Mouse (Mus musculus): ENCODE results near the gene Hoxa5. TPM values are rescaled to one million over a fixed set of nuclear protein-coding genes. Genes with fewer than 3 reads are reported as not detected.

The Hoxa5 gene
- total RNA-seq, 2 experiments from 2014 or later, result not detected

GRCm38 (mm10) chr6:52189172-52189591 is 15.2 kb downstream of the Hoxa5 start:
- no peak for TF ChIP-seq CTCF (conservative IDR thresholded peaks at IDR 0.05)
- no peak overlapping the region for H3K4me3 ChIP-seq
- no peak for DNase-seq (ENCODE audit: low spot score in 2 of 2)
- H3K27ac ChIP-seq, result no peak overlapping the region

DNA sequence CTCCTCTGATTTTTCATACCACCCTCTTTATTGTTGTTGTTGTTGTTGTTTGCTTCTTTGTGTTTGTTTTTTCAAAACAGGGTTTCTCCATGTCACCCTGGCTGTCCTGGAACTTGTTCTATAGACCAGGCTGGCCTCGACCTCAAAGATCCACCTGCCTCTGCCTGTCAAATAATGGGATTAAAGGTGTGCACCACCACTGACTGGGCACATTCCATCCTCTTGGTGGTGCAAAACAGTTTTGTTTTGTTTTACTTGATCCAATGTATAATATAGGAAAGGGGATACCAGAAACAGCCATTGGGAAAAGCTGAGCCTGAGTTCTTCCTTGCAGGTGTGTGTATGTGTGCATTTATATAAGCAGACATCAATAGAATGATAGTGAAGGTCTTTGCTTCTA is 17.9 kb downstream of the Hoxa5 start:
- no peak overlapping the region for H3K27ac ChIP-seq
- DNase-seq (ENCODE audit: low spot score in 2 of 2), result no peak
- TF ChIP-seq CTCF (conservative IDR thresholded peaks at IDR 0.05), result no peak
- no peak overlapping the region for H3K4me3 ChIP-seq

GRCm38 (mm10) chr6:52185834-52186233 is 18.6 kb downstream of the Hoxa5 start:
- no peak overlapping the region for H3K4me3 ChIP-seq
- H3K27ac ChIP-seq, result no peak overlapping the region
- no peak for DNase-seq (ENCODE audit: low spot score in 2 of 2)
- TF ChIP-seq CTCF (conservative IDR thresholded peaks at IDR 0.05), result no peak

- Histone ChIP-seq H3K4me3 (no peak overlapping the region), H3K27ac (no peak overlapping the region)
- DNase-seq (ENCODE audit: low spot score in 2 of 2), result no peak
- no peak for TF ChIP-seq CTCF (conservative IDR thresholded peaks at IDR 0.05)
These were observed 19.2 kb downstream of the Hoxa5 start for GRCm38 (mm10) chr6:52185222-52185621.

DNA sequence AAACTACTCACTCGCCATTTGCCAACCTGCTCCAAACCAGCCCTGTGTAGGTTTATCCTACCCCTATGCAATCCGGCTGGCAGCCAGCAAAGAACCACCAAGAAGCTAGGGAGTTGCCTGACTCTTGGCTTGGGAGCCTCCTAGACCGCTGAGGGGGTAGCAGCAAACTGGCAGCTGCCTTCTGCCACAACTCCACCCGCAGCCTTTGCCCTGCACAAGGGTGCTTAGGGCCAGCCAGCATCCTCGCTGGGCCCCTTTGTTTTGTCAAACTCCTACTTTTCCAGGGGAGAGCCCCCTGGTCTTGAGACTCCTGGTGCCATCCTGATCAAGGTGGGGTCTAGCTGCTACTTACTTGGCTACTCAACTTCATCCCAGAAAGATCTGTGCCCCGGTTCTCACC is 19.7 kb downstream of the Hoxa5 start:
- DNase-seq (ENCODE audit: low spot score in 2 of 2), result no peak
- no peak overlapping the region for H3K4me3 ChIP-seq
- H3K27ac ChIP-seq, result no peak overlapping the region
- no peak for TF ChIP-seq CTCF (conservative IDR thresholded peaks at IDR 0.05)

GRCm38 (mm10) chr6:52183311-52184080 is 20.9 kb downstream of the Hoxa5 start:
- Histone ChIP-seq H3K27ac (no peak overlapping the region), H3K4me3 (no peak overlapping the region)
- no peak for DNase-seq (ENCODE audit: low spot score in 2 of 2)
- no peak for TF ChIP-seq CTCF (conservative IDR thresholded peaks at IDR 0.05)

GRCm38 (mm10) chr6:52182793-52183192 is 21.6 kb downstream of the Hoxa5 start:
- Histone ChIP-seq H3K27ac (no peak overlapping the region), H3K4me3 (no peak overlapping the region)
- no peak for DNase-seq (ENCODE audit: low spot score in 2 of 2)
- no peak for TF ChIP-seq CTCF (conservative IDR thresholded peaks at IDR 0.05)

GRCm38 (mm10) chr6:52182030-52182429 is 22.4 kb downstream of the Hoxa5 start:
- no peak for DNase-seq (ENCODE audit: low spot score in 2 of 2)
- TF ChIP-seq CTCF (conservative IDR thresholded peaks at IDR 0.05), result no peak
- Histone ChIP-seq H3K27ac (no peak overlapping the region), H3K4me3 (no peak overlapping the region)

GRCm38 (mm10) chr6:52180726-52181125 is 23.7 kb downstream of the Hoxa5 start:
- H3K27ac ChIP-seq, result no peak overlapping the region

DNA sequence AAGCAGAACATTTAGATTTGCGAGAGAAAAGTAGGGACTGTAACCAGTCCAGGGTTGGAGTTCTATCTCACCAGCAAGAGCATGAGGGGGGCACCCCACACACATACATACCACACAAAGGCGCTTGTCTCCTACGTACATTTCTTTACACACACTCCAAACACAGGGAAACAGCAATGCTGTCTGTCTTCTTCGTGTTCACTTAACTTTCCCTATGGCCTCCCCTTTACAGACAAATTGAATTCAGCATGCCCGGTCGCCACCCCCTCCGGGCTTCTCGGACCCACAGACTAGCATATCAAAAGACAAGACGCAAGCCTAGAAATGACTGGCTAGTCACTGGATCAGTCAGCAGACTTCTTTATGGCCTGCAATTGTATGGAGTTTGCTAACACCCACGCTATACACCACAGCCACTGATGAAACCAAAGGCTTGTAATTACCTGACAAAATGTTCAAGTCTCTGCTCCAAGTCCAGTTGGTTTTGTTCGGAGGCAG is 24.1 kb downstream of the Hoxa5 start:
- Histone ChIP-seq H3K27ac (no peak overlapping the region), H3K4me3 (no peak overlapping the region)
- DNase-seq (ENCODE audit: low spot score in 2 of 2), result no peak
- no peak for TF ChIP-seq CTCF (conservative IDR thresholded peaks at IDR 0.05)

More at GRCm38 (mm10) chr6:52180726-52181125, 23.7 kb downstream of the Hoxa5 start:
- no peak for DNase-seq (ENCODE audit: low spot score in 2 of 2)
- H3K4me3 ChIP-seq, result no peak overlapping the region
- TF ChIP-seq CTCF (conservative IDR thresholded peaks at IDR 0.05), result no peak

GRCm38 (mm10) chr6:52179690-52180089 is 24.7 kb downstream of the Hoxa5 start:
- DNase-seq (ENCODE audit: low spot score in 2 of 2), result no peak
- Histone ChIP-seq H3K4me3 (no peak overlapping the region), H3K27ac (no peak overlapping the region)
- TF ChIP-seq CTCF (conservative IDR thresholded peaks at IDR 0.05), result no peak

DNA sequence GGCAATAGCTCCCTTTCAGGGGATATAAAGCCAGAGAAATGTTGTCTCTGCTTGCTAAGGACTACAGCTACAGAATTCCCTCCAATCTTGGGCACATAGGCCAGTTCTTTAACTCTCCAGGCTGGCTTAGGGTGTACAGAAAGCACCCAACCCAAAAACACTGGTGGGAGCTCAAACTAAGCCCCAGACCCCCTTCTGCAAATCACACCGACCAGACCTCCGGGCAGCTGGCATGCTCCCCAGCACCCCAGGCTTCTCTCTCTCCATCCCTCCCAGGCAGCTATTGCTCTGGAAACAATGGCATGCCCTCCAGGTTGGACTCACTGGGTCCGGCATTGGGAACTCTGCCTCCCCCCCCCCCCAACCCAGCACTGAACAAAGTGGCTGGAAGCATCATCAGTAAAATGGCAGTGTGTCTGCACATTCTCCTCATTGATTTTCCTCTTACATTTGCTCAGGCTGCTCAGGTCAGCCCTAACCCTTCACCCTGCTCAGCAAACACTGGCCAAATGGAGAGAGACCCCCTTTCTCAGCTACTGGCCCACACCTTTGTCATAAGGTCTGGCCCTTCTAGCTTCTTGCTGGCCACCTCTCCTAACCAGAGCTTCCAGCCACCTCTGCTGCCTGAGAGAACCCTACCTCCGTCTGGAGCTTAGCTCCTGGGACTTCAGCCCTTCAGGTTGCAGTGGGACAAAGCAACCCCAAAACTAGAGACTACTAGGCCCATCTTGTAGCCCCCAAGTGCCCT is 25.3 kb downstream of the Hoxa5 start:
- H3K4me3 ChIP-seq, result no peak overlapping the region

DNA sequence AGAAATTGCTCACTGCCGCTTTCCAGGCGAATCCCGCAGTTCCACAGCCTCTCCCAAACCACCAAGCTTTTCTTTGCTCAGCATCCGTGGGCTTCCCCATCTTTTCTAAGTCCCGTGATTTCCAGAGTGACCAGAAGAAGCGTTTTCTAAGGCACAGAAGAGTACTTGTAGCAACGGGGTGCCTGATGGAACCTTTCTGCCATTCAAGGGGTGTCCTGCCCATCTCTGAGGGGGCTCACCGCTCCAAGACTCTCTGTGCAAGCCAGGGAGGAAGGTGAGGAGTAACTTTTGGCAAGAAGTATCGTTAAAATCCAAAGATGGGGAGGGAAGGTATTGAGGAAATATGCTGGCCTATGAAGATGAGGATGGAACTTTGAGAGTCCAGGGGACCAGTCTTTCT is 26.6 kb downstream of the Hoxa5 start:
- Histone ChIP-seq H3K4me3 (no peak overlapping the region), H3K27ac (no peak overlapping the region)
- TF ChIP-seq CTCF (conservative IDR thresholded peaks at IDR 0.05), result no peak
- no peak for DNase-seq (ENCODE audit: low spot score in 2 of 2)

More for the DNA sequence above, 25.3 kb downstream of the Hoxa5 start:
- no peak for TF ChIP-seq CTCF (conservative IDR thresholded peaks at IDR 0.05)
- no peak overlapping the region for H3K27ac ChIP-seq
- no peak for DNase-seq (ENCODE audit: low spot score in 2 of 2)
